Mouse (Mus musculus) lung, postnatal 0 days (tissue): ENCODE data around the gene Blm.

Experiments used
- CTCF ChIP-seq: IDR thresholded peaks from 2 replicates; pipeline ENCODE4 v1.5.1; 2016; ENCODE audit warnings: antibody characterized with exemption, mild to moderate bottlenecking
- EP300 ChIP-seq: IDR thresholded peaks from 2 replicates; pipeline ENCODE4 v1.6.1; 2016; ENCODE audit warnings: antibody characterized with exemption, mild to moderate bottlenecking, control low read depth

DNA sequence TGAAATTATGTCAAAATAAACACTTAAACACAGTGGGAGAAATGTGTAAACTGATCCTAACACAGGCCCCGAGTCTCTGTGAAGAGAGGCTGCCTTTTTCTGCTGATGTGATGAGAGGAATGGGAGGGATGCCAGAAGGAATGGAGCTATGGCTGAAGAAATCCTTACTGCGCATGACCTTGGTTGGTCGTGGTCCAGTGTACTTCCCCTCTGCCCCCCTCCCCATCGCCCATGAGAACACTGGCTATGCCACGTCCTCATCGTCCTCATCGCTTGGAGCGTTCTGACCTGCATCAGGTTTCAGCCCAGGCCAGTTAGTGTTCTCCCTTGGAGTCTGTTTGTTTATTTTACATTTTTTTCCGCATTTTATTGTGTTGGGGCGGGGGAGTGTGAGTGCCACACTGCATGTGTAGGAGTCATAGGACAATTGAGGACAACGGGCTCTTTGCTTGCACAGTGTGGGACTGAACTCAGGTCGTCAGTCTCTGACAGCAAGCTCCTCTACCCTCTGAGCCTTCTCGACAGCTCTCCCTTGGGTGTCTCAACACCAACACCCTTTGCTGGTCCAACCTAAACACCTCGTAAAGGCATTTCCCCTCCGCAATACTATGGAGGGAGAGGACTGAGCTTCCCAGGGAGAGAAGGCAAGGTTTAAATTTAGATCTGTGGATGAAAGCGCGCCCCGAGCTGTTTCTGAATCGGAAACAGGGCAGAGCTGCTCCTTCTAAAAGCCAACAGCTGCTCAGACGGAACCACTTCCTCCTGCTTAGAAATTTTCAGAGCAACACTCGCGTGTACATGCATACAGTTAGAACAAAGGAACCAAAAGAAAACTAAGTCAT, 19.5 kb upstream of the Blm start:
- TF ChIP-seq CTCF: no peak
- TF ChIP-seq EP300: no peak
